Mouse (Mus musculus) liver, adult 2 months (tissue): ENCODE results near the gene Gm8369.

Experiments
- CTCF ChIP-seq: fragments of 200-500 bp; IDR thresholded peaks from 2 replicates; pipeline ENCODE4 v1.5.1; 2011; ENCODE audit warnings: low read depth, low read length, control low read depth
- POLR2A ChIP-seq: fragments of 200-500 bp; IDR thresholded peaks from 2 replicates; pipeline ENCODE4 v1.6.1; 2011; ENCODE audit warnings: low read length, control low read depth; ENCODE audit not compliant: insufficient read depth; ENCODE audit errors: extremely low read depth

- no peak for TF ChIP-seq POLR2A
- TF ChIP-seq CTCF: no peak
These were observed 861 bp downstream of the Gm8369 start for GRCm38 (mm10) chr19:11486599-11486998.
